Mouse (Mus musculus) E14TG2a.4 (cell line): Measurements from ENCODE around the gene Hs6st2.

Experiments used
- CTCF ChIP-seq: conservative IDR thresholded peaks from 2 replicates; pipeline ENCODE4 v1.5.1; 2014; ENCODE audit warnings: low read length
- NANOG ChIP-seq: IDR thresholded peaks from 2 replicates; pipeline ENCODE4 v1.6.1; 2014; ENCODE audit warnings: borderline replicate concordance, low read length, mixed read lengths
- POU5F1 ChIP-seq: IDR thresholded peaks from 2 replicates; pipeline ENCODE4 v1.6.1; 2014; ENCODE audit warnings: low read length, borderline replicate concordance

GRCm38 (mm10) chrX:51712996-51713395 is 31.3 kb upstream of the Hs6st2 start:
- no peak for TF ChIP-seq CTCF
- no peak for TF ChIP-seq POU5F1
- TF ChIP-seq NANOG, result no peak
